Mouse (Mus musculus) hindbrain, postnatal 0 days (tissue): ENCODE results near the gene Fgfr2. TPM values are rescaled to one million over a fixed set of nuclear protein-coding genes. Genes with fewer than 3 reads are reported as not detected.

Source experiments
- ATAC-seq: fragments of 200-750 bp; cut with Nextera tagmentation; 2 replicates; pipeline ENCODE4 v1.8.0; 2017; ENCODE audit warnings: mild to moderate bottlenecking, moderate TSS enrichment, moderate library complexity
- DNase-seq: peaks from one replicate; pipeline ENCODE4 v3.0.0-alpha.2; 2015; ENCODE audit warnings: low spot score
- H3K27ac ChIP-seq: fragments of 300-500 bp; sonication (generic); 2 replicates; pipeline ENCODE4 v1.5.1; 2014; ENCODE audit warnings: mild to moderate bottlenecking
- H3K27me3 ChIP-seq: fragments of 300-500 bp; sonication (generic); 2 replicates; pipeline ENCODE4 v1.6.1; 2014; ENCODE audit warnings: low read length, mixed read lengths; ENCODE audit not compliant: insufficient read depth
- H3K36me3 ChIP-seq: fragments of 300-500 bp; sonication (generic); 2 replicates; pipeline ENCODE4 v1.6.1; 2014; ENCODE audit warnings: low read length, mixed read lengths; ENCODE audit not compliant: insufficient read depth
- H3K4me1 ChIP-seq: fragments of 300-500 bp; sonication (generic); 2 replicates; pipeline ENCODE4 v1.6.1; 2014; ENCODE audit warnings: antibody characterized with exemption, low read length, mixed read lengths; ENCODE audit not compliant: insufficient read depth
- H3K4me2 ChIP-seq: fragments of 300-500 bp; sonication (generic); 2 replicates; pipeline ENCODE4 v1.6.1; 2014; ENCODE audit warnings: low read depth, mild to moderate bottlenecking, low read length, moderate library complexity, mixed read lengths
- H3K4me3 ChIP-seq: fragments of 300-500 bp; sonication (generic); 2 replicates; pipeline ENCODE4 v1.5.1; 2014; ENCODE audit warnings: low read length
- H3K9ac ChIP-seq: fragments of 300-500 bp; sonication (generic); replicated peaks from 2 replicates; pipeline ENCODE4 v1.6.1; 2014; ENCODE audit warnings: mild to moderate bottlenecking, low read length, moderate library complexity, mixed read lengths
- H3K9me3 ChIP-seq: fragments of 300-500 bp; sonication (generic); 2 replicates; pipeline ENCODE4 v1.6.1; 2016; ENCODE audit warnings: low read length, mixed read lengths
- CTCF ChIP-seq: IDR thresholded peaks from 2 replicates; pipeline ENCODE4 v1.5.1; 2016; ENCODE audit warnings: antibody characterized with exemption, control low read depth, low read depth
- WGBS: fragments of 180-500 bp; shearing (Covaris S2); extraction: QIAGEN DNeasy Blood & Tissue Kit; methylation state at CpG from one replicate; pipeline ENCODE4 v1.1.7; 2014; 5-methylcytosine and 5-hydroxymethylcytosine counted together
- polyA plus RNA-seq: library from polyadenylated mRNA; unstranded; fragments of >200 nt; fragmentation: Nextera tagmentation; extraction: Ambion mirVana; gene quantifications from 2 replicates; pipeline ENCODE4 v1.2.1, GENCODE M21; 2015
- total RNA-seq: library from RNA; depleted of rRNA; stranded (reverse); fragments of >200 nt; gene quantifications from 2 replicates; pipeline ENCODE4 v1.2.3, GENCODE M21; 2014

The Fgfr2 gene
- total and polyA plus RNA-seq, 2 experiments from 2014 or later = 17.3 to 49.0 TPM

DNA sequence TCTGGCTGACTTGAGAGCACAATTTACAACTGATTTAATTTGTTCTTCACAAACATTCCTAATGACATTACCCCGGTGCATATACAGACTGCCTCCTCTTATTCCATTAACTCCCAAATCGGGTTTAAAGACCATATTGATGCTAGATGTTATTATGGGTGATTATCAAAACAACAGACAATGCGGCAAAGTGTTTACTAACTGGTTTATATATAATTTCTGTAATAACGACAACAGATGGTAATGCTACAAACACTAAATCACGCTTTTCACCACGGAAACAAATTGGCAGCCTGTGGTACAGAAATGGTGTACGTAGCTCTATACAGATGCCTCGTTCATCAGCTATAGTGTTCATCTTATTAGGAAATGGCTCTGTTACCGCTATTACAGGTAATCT, 1410.1 kb downstream of the Fgfr2 start:
- Histone ChIP-seq H3K9ac (no peak overlapping the region), H3K36me3 (no peaks in the 10 kb centered on the region), H3K4me1 (no peaks in the 10 kb centered on the region), H3K9me3 (no peaks in the 10 kb centered on the region), H3K4me2 (no peak overlapping the region), H3K27me3 (no peaks in the 10 kb centered on the region), H3K4me3 (no peak overlapping the region), H3K27ac (no peak overlapping the region)
- DNase-seq (no peak), ATAC-seq (no peak)
- 71% methylated on average over 9 of the region's 9 CpGs for WGBS
- no peak for TF ChIP-seq CTCF

DNA sequence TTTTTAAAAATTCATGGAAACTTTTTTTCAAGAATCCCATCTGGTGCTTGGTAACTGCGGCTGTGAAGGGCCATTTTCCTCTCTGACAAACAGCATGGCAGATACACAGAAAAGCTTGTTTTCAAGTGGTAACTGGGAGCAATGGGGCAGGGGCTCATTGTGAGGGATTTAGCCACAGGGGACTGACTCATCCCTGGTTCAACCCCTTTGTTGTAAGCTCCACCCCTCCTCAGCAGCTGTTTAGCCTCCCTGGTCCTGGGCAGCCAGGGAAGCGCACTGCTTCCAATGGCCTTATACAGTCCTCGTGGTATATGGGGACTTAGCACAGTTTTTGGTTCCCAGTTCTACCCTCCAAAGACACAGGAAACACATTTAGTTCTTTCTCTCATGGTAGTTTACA, 1426.3 kb downstream of the Fgfr2 start:
- DNase-seq (no peak), ATAC-seq (no peak)
- H3K9ac ChIP-seq = no peak overlapping the region
- no peak overlapping the region for H3K4me2 ChIP-seq
- no peaks in the 10 kb centered on the region for H3K9me3 ChIP-seq
- H3K36me3 ChIP-seq = no peaks in the 10 kb centered on the region
- no peaks in the 10 kb centered on the region for H3K4me1 ChIP-seq
- H3K4me3 ChIP-seq = no peak overlapping the region
- TF ChIP-seq CTCF = no peak
- 21% methylated on average over 3 of the region's 3 CpGs for WGBS
- H3K27ac ChIP-seq = no peak overlapping the region
- no peaks in the 10 kb centered on the region for H3K27me3 ChIP-seq

DNA sequence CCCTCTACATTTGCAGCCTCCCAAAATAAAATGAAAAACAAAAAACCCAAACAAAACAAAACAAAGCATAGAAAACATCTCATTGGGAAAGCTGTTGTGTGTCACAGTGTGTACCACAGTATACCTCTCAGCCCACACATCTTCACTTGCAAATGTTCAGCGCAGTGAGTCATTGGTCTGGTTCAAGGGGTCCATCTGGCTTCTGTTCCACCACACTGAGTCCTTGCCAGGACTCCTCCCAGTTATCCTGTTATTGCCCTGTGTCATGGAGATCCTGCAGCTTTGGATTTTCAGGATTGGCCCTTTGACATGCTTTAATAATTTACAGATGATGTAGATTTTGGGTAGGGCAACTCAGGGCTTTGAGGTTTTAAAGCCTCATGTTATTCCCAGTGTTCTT, 1435.8 kb downstream of the Fgfr2 start:
- 87% methylated on average over 1 of the region's 1 CpGs for WGBS
- no peaks in the 10 kb centered on the region for H3K36me3 ChIP-seq
- TF ChIP-seq CTCF = no peak
- no peaks in the 10 kb centered on the region for H3K4me1 ChIP-seq
- H3K4me3 ChIP-seq = no peak overlapping the region
- no peaks in the 10 kb centered on the region for H3K9me3 ChIP-seq
- ATAC-seq (no peak), DNase-seq (no peak)
- H3K4me2 ChIP-seq = no peak overlapping the region
- H3K27me3 ChIP-seq = no peaks in the 10 kb centered on the region
- no peak overlapping the region for H3K9ac ChIP-seq
- no peak overlapping the region for H3K27ac ChIP-seq

DNA sequence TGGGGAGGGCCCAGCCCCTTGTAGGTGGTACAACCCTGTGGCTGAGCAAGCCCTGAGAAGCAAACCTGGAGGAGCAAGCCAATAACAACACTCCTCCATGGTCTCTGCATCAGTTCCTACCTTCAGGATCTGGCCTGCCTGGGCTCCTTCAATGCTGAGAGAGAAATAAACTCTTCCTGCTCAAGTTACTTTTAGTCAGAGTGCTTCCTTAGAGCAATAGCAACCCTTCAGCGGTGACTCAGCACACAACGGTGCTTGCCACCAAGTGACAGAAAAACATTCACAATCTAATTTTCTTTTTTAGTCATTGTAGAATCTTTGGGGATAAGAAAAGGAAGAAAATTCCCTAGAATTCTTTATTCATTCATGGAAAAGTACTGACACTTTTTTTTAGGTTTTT, 1446.0 kb downstream of the Fgfr2 start:
- ATAC-seq = no peak
- no peaks in the 10 kb centered on the region for H3K4me1 ChIP-seq
- no peaks in the 10 kb centered on the region for H3K27me3 ChIP-seq
- H3K4me3 ChIP-seq = no peak overlapping the region
- no peaks in the 10 kb centered on the region for H3K9me3 ChIP-seq
- DNase-seq = no peak
- no peak for TF ChIP-seq CTCF
- H3K27ac ChIP-seq = no peak overlapping the region
- no peak overlapping the region for H3K9ac ChIP-seq
- no peak overlapping the region for H3K4me2 ChIP-seq
- WGBS = 97% methylated on average over 2 of the region's 2 CpGs
- no peaks in the 10 kb centered on the region for H3K36me3 ChIP-seq

DNA sequence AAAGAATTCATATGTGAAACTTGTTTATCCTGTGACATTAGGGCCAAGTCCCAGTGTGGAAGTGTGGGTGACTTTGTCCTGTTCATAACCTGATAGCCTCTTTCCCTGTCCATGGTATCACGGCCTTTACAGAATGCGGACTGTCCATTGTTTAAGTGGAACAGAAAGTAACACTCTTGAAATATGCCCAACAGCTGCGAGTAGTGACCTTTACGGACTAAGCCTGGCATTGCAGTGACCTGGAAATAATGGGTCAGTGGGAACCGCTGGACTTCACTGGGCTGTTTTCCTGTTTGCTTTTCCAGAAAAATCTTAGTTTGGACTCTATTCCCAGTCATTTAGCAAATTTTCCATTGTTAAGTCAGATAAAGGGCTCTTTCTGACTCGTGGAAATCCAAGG, 1452.6 kb downstream of the Fgfr2 start:
- H3K4me2 ChIP-seq = no peak overlapping the region
- no peak for ATAC-seq
- no peaks in the 10 kb centered on the region for H3K4me1 ChIP-seq
- H3K36me3 ChIP-seq = no peaks in the 10 kb centered on the region
- no peak for TF ChIP-seq CTCF
- DNase-seq = no peak
- WGBS = 46% methylated on average over 6 of the region's 6 CpGs
- no peaks in the 10 kb centered on the region for H3K27me3 ChIP-seq
- no peaks in the 10 kb centered on the region for H3K9me3 ChIP-seq
- H3K4me3 ChIP-seq = no peak overlapping the region
- H3K9ac ChIP-seq = no peak overlapping the region
- no peak overlapping the region for H3K27ac ChIP-seq

DNA sequence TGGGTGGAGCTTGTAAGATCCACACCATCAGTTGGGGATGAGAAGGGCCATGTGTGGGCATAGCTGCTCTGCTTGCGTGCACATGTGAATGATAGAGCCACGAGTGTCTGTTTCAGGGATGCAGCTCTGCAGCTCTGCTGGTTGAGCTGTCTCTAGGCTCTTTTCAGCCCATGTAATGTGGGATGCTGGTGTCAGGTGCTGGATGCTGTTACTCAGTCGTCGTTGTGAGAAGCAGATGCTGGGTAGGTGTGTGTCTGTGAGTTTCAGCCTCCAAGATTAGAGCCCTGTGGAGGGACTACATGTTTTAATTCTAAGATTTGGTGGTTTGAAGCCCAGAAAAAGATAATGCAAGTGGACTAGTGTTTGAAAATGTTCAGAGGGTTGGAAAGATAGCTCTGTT, 1453.8 kb downstream of the Fgfr2 start:
- Histone ChIP-seq H3K4me2 (no peak overlapping the region), H3K9ac (no peak overlapping the region), H3K36me3 (no peaks in the 10 kb centered on the region), H3K27ac (no peak overlapping the region), H3K4me1 (no peaks in the 10 kb centered on the region), H3K27me3 (no peaks in the 10 kb centered on the region), H3K4me3 (no peak overlapping the region), H3K9me3 (no peaks in the 10 kb centered on the region)
- 88% methylated on average over 4 of the region's 4 CpGs for WGBS
- TF ChIP-seq CTCF = no peak
- DNase-seq (no peak), ATAC-seq (no peak)

DNA sequence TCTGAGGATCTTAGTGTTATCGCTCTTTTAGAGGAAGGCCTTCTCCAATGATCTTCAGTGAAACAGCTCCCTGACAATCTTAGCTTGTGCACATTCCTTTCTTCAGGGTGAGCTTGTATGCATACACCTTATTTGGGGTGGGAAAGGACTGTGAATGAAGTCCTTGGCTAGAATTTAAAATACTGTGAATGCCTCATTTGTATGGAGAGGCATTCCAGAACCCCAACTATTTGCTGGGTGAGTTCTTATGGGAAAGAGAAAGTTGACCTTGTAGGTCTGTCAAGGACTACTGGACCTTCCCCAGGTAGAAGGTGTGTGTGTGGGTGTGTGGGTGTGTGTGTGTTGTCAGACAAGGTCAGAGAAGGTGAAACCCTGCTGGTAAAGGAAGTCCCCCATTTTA, 1462.4 kb downstream of the Fgfr2 start:
- TF ChIP-seq CTCF = no peak
- 100% methylated on average over 1 of the region's 1 CpGs for WGBS
- ATAC-seq = no peak
- Histone ChIP-seq H3K27me3 (no peaks in the 10 kb centered on the region), H3K36me3 (no peaks in the 10 kb centered on the region), H3K9me3 (no peaks in the 10 kb centered on the region), H3K9ac (no peak overlapping the region), H3K4me1 (no peaks in the 10 kb centered on the region), H3K4me2 (no peak overlapping the region), H3K27ac (no peak overlapping the region), H3K4me3 (no peak overlapping the region)
- DNase-seq = no peak
